Mouse (Mus musculus): ENCODE results near the gene Vps37b. TPM values are rescaled to one million over a fixed set of nuclear protein-coding genes. Genes with fewer than 3 reads are reported as not detected.
A peak's percentile ranks its signal among the peaks of the same experiment; 100 is the strongest.

The Vps37b gene
- polyA plus RNA-seq (2016; fragmentation: Nextera tagmentation; extraction: Ambion mirVana), result 50.8 and 51.2 TPM in 2 replicates

GRCm38 (mm10) chr5:124032001-124032508 is at the start of gene Vps37b:
Vps37b (minus strand) TSS chr5:124032270.
- WGBS, result 1% methylated on average over 52 of the region's 52 CpGs
- no peaks in the 10 kb centered on the region for H3K27me3 ChIP-seq (ENCODE audit: poor library complexity, severe bottlenecking)
- H3K4me1 ChIP-seq, result peaks cover 63% of the 10 kb centered on the region
- peak within 1 kb of the TSS; percentile 89 for H3K4me3 ChIP-seq
- H3K36me3 ChIP-seq (replicated peaks), result peaks cover 29% of the 10 kb centered on the region
- peak; percentile 92 for DNase-seq (ENCODE audit: extremely low spot score, low spot score)
- no peaks in the 10 kb centered on the region for H3K9me3 ChIP-seq
- peak within 1 kb of the TSS; percentile 97 for H3K27ac ChIP-seq

GRCm38 (mm10) chr5:124079880-124080279 is 47.8 kb upstream of the Vps37b start:
- peak overlapping the region; percentile 62; the same call in 1 of the 2 replicates for H3K27ac ChIP-seq
- H3K9me3 ChIP-seq, result no peaks in the 10 kb centered on the region
- H3K4me1 ChIP-seq, result peaks cover 43% of the 10 kb centered on the region
- no peaks in the 10 kb centered on the region for H3K27me3 ChIP-seq (ENCODE audit: poor library complexity, severe bottlenecking)
- no peaks in the 10 kb centered on the region for H3K36me3 ChIP-seq (replicated peaks)
- H3K4me3 ChIP-seq, result no peak overlapping the region
- 94% methylated on average over 17 of the region's 17 CpGs for WGBS
- no peak for DNase-seq (ENCODE audit: extremely low spot score, low spot score)

GRCm38 (mm10) chr5:124078794-124079416 is 46.8 kb upstream of the Vps37b start:
- H3K36me3 ChIP-seq (replicated peaks), result no peaks in the 10 kb centered on the region
- H3K27ac ChIP-seq, result peak overlapping the region; percentile 62; the same call in 1 of the 2 replicates
- H3K9me3 ChIP-seq, result no peaks in the 10 kb centered on the region
- DNase-seq (ENCODE audit: extremely low spot score, low spot score), result no peak
- 76% methylated on average over 9 of the region's 9 CpGs for WGBS
- H3K4me3 ChIP-seq, result no peak overlapping the region
- no peaks in the 10 kb centered on the region for H3K27me3 ChIP-seq (ENCODE audit: poor library complexity, severe bottlenecking)
- H3K4me1 ChIP-seq, result peaks cover 44% of the 10 kb centered on the region

GRCm38 (mm10) chr5:124077856-124078460 is 45.9 kb upstream of the Vps37b start:
- Histone ChIP-seq H3K27ac (peak overlapping the region; percentile 62; the same call in 1 of the 2 replicates), H3K4me1 (peaks cover 52% of the 10 kb centered on the region), H3K4me3 (no peak overlapping the region), H3K9me3 (no peaks in the 10 kb centered on the region), H3K36me3 (replicated peaks) (no peaks in the 10 kb centered on the region), H3K27me3 (ENCODE audit: poor library complexity, severe bottlenecking) (no peaks in the 10 kb centered on the region)
- DNase-seq (ENCODE audit: extremely low spot score, low spot score), result no peak
- 75% methylated on average over 6 of the region's 6 CpGs for WGBS

- Histone ChIP-seq H3K27ac (0 out of 2 replicates have a peak overlapping the region, but pooled peaks have one; percentile 58), H3K4me3 (no peak overlapping the region), H3K4me1 (peaks cover 52% of the 10 kb centered on the region), H3K9me3 (no peaks in the 10 kb centered on the region), H3K27me3 (ENCODE audit: poor library complexity, severe bottlenecking) (no peaks in the 10 kb centered on the region), H3K36me3 (replicated peaks) (no peaks in the 10 kb centered on the region)
- no peak for DNase-seq (ENCODE audit: extremely low spot score, low spot score)
- 85% methylated on average over 13 of the region's 13 CpGs for WGBS
Observed at GRCm38 (mm10) chr5:124077241-124077640, 45.2 kb upstream of the Vps37b start.

- Histone ChIP-seq H3K27ac (no peak overlapping the region), H3K27me3 (ENCODE audit: poor library complexity, severe bottlenecking) (no peaks in the 10 kb centered on the region), H3K4me3 (no peak overlapping the region), H3K36me3 (replicated peaks) (no peaks in the 10 kb centered on the region), H3K9me3 (no peaks in the 10 kb centered on the region), H3K4me1 (peaks cover 57% of the 10 kb centered on the region)
- no peak for DNase-seq (ENCODE audit: extremely low spot score, low spot score)
- WGBS, result 62% methylated on average over 9 of the region's 9 CpGs
Observed at GRCm38 (mm10) chr5:124076559-124076958, 44.5 kb upstream of the Vps37b start.

GRCm38 (mm10) chr5:124075716-124076115 is 43.6 kb upstream of the Vps37b start:
- WGBS, result 71% methylated on average over 9 of the region's 9 CpGs
- Histone ChIP-seq H3K4me3 (no peak overlapping the region), H3K36me3 (replicated peaks) (no peaks in the 10 kb centered on the region), H3K4me1 (peaks cover 59% of the 10 kb centered on the region), H3K27me3 (ENCODE audit: poor library complexity, severe bottlenecking) (no peaks in the 10 kb centered on the region), H3K27ac (0 out of 2 replicates have a peak overlapping the region, but pooled peaks have one; percentile 9), H3K9me3 (no peaks in the 10 kb centered on the region)
- DNase-seq (ENCODE audit: extremely low spot score, low spot score), result no peak

- no peaks in the 10 kb centered on the region for H3K27me3 ChIP-seq (ENCODE audit: poor library complexity, severe bottlenecking)
- no peak overlapping the region for H3K27ac ChIP-seq
- no peak for DNase-seq (ENCODE audit: extremely low spot score, low spot score)
- 77% methylated on average over 10 of the region's 10 CpGs for WGBS
- H3K36me3 ChIP-seq (replicated peaks), result no peaks in the 10 kb centered on the region
- peaks cover 59% of the 10 kb centered on the region for H3K4me1 ChIP-seq
- no peaks in the 10 kb centered on the region for H3K9me3 ChIP-seq
- no peak overlapping the region for H3K4me3 ChIP-seq
Observed at GRCm38 (mm10) chr5:124074845-124075307, 42.8 kb upstream of the Vps37b start.

GRCm38 (mm10) chr5:124073682-124074081 is 41.6 kb upstream of the Vps37b start:
- Histone ChIP-seq H3K4me3 (no peak overlapping the region), H3K9me3 (no peaks in the 10 kb centered on the region), H3K36me3 (replicated peaks) (no peaks in the 10 kb centered on the region), H3K4me1 (peaks cover 51% of the 10 kb centered on the region), H3K27ac (0 out of 2 replicates have a peak overlapping the region, but pooled peaks have one; percentile 40), H3K27me3 (ENCODE audit: poor library complexity, severe bottlenecking) (no peaks in the 10 kb centered on the region)
- no peak for DNase-seq (ENCODE audit: extremely low spot score, low spot score)
- WGBS, result 53% methylated on average over 9 of the region's 9 CpGs

GRCm38 (mm10) chr5:124069657-124070056 is 37.6 kb upstream of the Vps37b start:
- no peaks in the 10 kb centered on the region for H3K9me3 ChIP-seq
- no peaks in the 10 kb centered on the region for H3K27me3 ChIP-seq (ENCODE audit: poor library complexity, severe bottlenecking)
- no peak overlapping the region for H3K4me3 ChIP-seq
- DNase-seq (ENCODE audit: extremely low spot score, low spot score), result no peak
- WGBS, result 82% methylated on average over 3 of the region's 3 CpGs
- peaks cover 19% of the 10 kb centered on the region for H3K4me1 ChIP-seq
- no peak overlapping the region for H3K27ac ChIP-seq
- H3K36me3 ChIP-seq (replicated peaks), result no peaks in the 10 kb centered on the region

- peaks cover 6% of the 10 kb centered on the region for H3K4me1 ChIP-seq
- 78% methylated on average over 12 of the region's 12 CpGs for WGBS
- DNase-seq (ENCODE audit: extremely low spot score, low spot score), result no peak
- H3K27ac ChIP-seq, result peak overlapping the region; percentile 52; the same call in 1 of the 2 replicates
- H3K4me3 ChIP-seq, result no peak overlapping the region
- H3K27me3 ChIP-seq (ENCODE audit: poor library complexity, severe bottlenecking), result no peaks in the 10 kb centered on the region
- H3K36me3 ChIP-seq (replicated peaks), result no peaks in the 10 kb centered on the region
- no peaks in the 10 kb centered on the region for H3K9me3 ChIP-seq
Observed at GRCm38 (mm10) chr5:124062037-124062824, 30.2 kb upstream of the Vps37b start.

GRCm38 (mm10) chr5:124059677-124060076 is 27.6 kb upstream of the Vps37b start:
- no peak for DNase-seq (ENCODE audit: extremely low spot score, low spot score)
- H3K27ac ChIP-seq, result 0 out of 2 replicates have a peak overlapping the region, but pooled peaks have one; percentile 13
- H3K4me1 ChIP-seq, result peaks cover 6% of the 10 kb centered on the region
- no peaks in the 10 kb centered on the region for H3K27me3 ChIP-seq (ENCODE audit: poor library complexity, severe bottlenecking)
- no peaks in the 10 kb centered on the region for H3K36me3 ChIP-seq (replicated peaks)
- H3K4me3 ChIP-seq, result no peak overlapping the region
- WGBS, result 73% methylated on average over 5 of the region's 5 CpGs
- peaks cover 5% of the 10 kb centered on the region for H3K9me3 ChIP-seq
